Mouse (Mus musculus) hindbrain, embryonic 16.5 days (tissue): Measurements from ENCODE around the gene Ttll3. TPM values are rescaled to one million over a fixed set of nuclear protein-coding genes. Genes with fewer than 3 reads are reported as not detected.

Experiments used
- ATAC-seq: fragments of 200-750 bp; cut with Nextera tagmentation; 2 replicates; pipeline ENCODE4 v1.8.0; 2017; ENCODE audit warnings: moderate TSS enrichment, moderate library complexity
- H3K27ac ChIP-seq: fragments of 300-500 bp; sonication (generic); 2 replicates; pipeline ENCODE4 v1.5.1; 2014; ENCODE audit warnings: low read depth, mild to moderate bottlenecking, control low read depth, low read length, moderate library complexity
- H3K27me3 ChIP-seq: fragments of 300-500 bp; sonication (generic); replicated peaks from 2 replicates; pipeline ENCODE4 v1.6.1; 2014; ENCODE audit warnings: low read length; ENCODE audit not compliant: control insufficient read depth, insufficient read depth
- H3K36me3 ChIP-seq: fragments of 300-500 bp; sonication (generic); 2 replicates; pipeline ENCODE4 v1.6.1; 2014; ENCODE audit warnings: mild to moderate bottlenecking, low read length, moderate library complexity, mixed read lengths; ENCODE audit not compliant: control insufficient read depth, insufficient read depth
- H3K4me1 ChIP-seq: fragments of 300-500 bp; sonication (generic); 2 replicates; pipeline ENCODE4 v1.6.1; 2014; ENCODE audit warnings: low read depth, low read length; ENCODE audit not compliant: control insufficient read depth, insufficient read depth
- H3K4me2 ChIP-seq: fragments of 300-500 bp; sonication (generic); 2 replicates; pipeline ENCODE4 v1.6.1; 2014; ENCODE audit warnings: mild to moderate bottlenecking, low read length, control low read depth, moderate library complexity
- H3K4me3 ChIP-seq: fragments of 300-500 bp; sonication (generic); 2 replicates; pipeline ENCODE4 v1.5.1; 2014; ENCODE audit warnings: mild to moderate bottlenecking, low read length, control low read depth, moderate library complexity
- H3K9ac ChIP-seq: fragments of 300-500 bp; sonication (generic); 2 replicates; pipeline ENCODE4 v1.6.1; 2014; ENCODE audit warnings: low read depth, mild to moderate bottlenecking, control low read depth, low read length, moderate library complexity
- H3K9me3 ChIP-seq: fragments of 300-500 bp; sonication (generic); 2 replicates; pipeline ENCODE4 v1.6.1; 2014; ENCODE audit warnings: mild to moderate bottlenecking, low read length, moderate library complexity; ENCODE audit not compliant: control insufficient read depth
- WGBS: fragments of 180-500 bp; shearing (Covaris S2); extraction: QIAGEN DNeasy Blood & Tissue Kit; methylation state at CpG from one replicate; pipeline ENCODE4 v1.1.7; 2014; 5-methylcytosine and 5-hydroxymethylcytosine counted together
- polyA plus RNA-seq: library from polyadenylated mRNA; unstranded; fragments of >200 nt; fragmentation: Nextera tagmentation; extraction: Ambion mirVana; gene quantifications from 2 replicates; pipeline ENCODE4 v1.2.1, GENCODE M21; 2015

Ttll3 gene
- polyA plus RNA-seq, 1 experiment from 2014 or later: 9.2 TPM

DNA sequence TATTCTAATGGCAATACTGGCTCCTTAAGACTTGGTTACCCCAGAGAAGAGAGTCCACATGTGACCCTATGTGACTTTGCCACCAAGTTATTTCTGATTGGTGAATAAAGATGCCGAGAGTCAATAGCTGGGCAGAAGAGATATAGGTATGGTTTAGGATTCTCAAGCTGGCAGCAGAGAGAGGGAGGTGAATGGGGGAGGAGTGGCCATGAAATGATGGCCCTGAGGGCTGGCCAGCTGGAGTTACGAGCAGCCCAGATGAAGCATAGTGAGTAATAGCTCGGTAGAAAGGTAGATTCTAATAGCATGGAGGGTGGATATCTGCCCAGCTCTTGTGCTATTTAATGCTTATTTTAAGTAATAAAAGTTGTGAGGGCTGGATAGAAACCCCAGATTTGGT lies 36.2 kb upstream of the Ttll3 start:
- 78% methylated on average over 3 of the region's 3 CpGs for WGBS

DNA sequence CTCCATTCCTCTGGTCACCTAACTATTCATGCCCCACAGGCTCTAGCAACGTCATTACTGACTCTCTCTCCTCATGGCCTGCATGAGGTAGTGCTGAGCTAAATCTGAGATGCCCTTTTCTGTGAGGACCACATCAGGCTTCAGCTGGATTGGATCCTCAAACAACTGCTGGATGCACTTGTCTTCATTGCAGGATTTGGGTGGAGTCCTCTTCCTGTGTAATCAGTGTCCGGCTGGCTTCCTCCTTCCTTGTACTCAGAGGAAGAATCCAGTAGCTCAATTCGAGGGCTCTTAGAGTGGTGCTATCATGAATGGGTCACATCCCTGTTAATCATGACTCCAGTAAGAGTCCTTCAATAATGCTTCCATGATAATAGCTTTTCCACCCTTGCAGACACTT lies 35.4 kb upstream of the Ttll3 start:
- Histone ChIP-seq H3K9me3 (no peaks in the 10 kb centered on the region), H3K4me2 (no peak overlapping the region), H3K4me3 (no peak overlapping the region), H3K4me1 (no peaks in the 10 kb centered on the region), H3K36me3 (no peaks in the 10 kb centered on the region), H3K9ac (no peak overlapping the region), H3K27me3 (no peaks in the 10 kb centered on the region), H3K27ac (no peak overlapping the region)
- no peak for ATAC-seq
- 75% methylated on average over 3 of the region's 3 CpGs for WGBS

More for the DNA sequence above, 36.2 kb upstream of the Ttll3 start:
- Histone ChIP-seq H3K27ac (no peak overlapping the region), H3K9ac (no peak overlapping the region), H3K36me3 (no peaks in the 10 kb centered on the region), H3K4me2 (no peak overlapping the region), H3K4me3 (no peak overlapping the region), H3K27me3 (no peaks in the 10 kb centered on the region), H3K9me3 (no peaks in the 10 kb centered on the region), H3K4me1 (no peaks in the 10 kb centered on the region)
- no peak for ATAC-seq

DNA sequence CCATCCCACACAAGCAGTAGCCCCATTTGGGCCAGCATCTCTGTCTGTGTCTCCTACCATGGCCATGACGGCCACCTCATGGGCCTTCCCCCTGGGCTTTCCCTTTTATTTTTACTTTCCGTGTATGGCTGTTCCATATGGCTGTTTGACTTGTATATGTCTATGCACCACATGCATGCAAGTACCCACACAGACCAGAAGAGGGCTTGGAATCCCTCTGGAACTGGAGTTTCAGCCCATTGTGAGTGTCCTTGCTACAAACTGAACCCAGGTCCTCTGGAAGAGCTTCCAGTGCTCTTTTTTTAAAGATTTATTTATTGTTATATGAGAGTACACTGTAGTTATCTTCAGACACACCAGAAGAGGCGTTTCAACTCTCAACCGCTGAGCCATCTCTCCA lies 27.6 kb upstream of the Ttll3 start:
- ATAC-seq: no peak
- no peaks in the 10 kb centered on the region for H3K27me3 ChIP-seq

DNA sequence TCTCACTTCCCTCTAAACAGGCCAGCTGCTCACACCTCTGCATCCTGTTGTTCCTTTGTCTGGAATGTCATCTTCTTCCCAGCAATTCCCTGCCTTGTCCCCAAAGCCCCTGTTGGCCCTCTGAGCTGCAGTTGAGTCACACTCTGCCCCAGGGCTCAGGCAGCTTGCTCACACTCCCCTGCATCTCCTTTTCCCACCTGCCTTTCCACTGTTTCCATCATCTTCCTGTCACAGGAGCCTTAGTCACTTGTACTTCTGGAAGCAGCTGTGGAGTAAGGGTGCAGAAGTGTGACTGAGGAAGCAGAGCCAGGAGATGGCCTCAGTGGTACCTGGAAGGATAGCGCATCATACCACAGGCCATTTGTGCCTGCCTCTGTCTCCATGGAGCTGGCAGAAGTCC lies 26.8 kb upstream of the Ttll3 start:
- 100% methylated on average over 1 of the region's 1 CpGs for WGBS
- Histone ChIP-seq H3K4me1 (no peaks in the 10 kb centered on the region), H3K27me3 (no peaks in the 10 kb centered on the region), H3K36me3 (no peaks in the 10 kb centered on the region; the same call in 1 of the 2 replicates), H3K9ac (no peak overlapping the region), H3K27ac (no peak overlapping the region), H3K4me3 (no peak overlapping the region), H3K9me3 (no peaks in the 10 kb centered on the region), H3K4me2 (no peak overlapping the region)
- ATAC-seq: no peak

More for the DNA sequence above, 27.6 kb upstream of the Ttll3 start:
- WGBS: 79% methylated on average over 4 of the region's 4 CpGs
- Histone ChIP-seq H3K4me2 (no peak overlapping the region), H3K4me3 (no peak overlapping the region), H3K36me3 (no peaks in the 10 kb centered on the region), H3K27ac (no peak overlapping the region), H3K9ac (no peak overlapping the region), H3K9me3 (no peaks in the 10 kb centered on the region), H3K4me1 (no peaks in the 10 kb centered on the region)

DNA sequence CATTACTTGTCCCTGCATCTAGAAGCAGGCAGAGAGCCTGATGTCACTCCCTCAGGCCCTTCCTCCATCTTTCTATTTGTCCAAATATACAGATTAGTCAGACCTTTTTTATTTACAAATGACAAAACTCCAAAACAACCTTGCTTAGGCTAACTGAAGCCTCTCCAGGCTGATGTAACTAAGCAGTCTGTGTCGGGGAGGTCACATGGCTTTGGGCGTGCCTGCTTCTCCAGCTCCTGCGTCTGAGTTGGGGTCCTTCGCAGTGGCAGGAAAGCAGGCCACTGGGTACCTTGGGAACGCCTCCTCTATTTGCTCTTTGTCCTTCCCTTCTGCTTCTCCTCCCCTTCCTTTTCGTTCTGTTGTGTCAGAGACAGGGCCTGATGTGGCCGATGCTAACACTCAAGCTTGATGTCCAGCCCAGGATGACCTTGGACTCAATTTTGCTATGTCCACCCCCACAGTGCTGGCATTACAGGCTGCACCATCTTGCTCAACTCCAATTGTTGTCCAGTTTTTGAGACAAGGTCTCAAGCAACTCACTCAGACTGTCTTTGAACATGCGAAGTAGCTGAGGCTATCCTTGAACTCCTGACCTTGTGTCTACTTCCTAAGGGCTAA lies 24.4 kb upstream of the Ttll3 start:
- peaks cover 10% of the 10 kb centered on the region for H3K36me3 ChIP-seq
- H3K27ac ChIP-seq: no peak overlapping the region
- H3K27me3 ChIP-seq: no peaks in the 10 kb centered on the region
- no peak overlapping the region for H3K9ac ChIP-seq
- no peak for ATAC-seq
- no peak overlapping the region for H3K4me3 ChIP-seq
- no peaks in the 10 kb centered on the region for H3K9me3 ChIP-seq
- 63% methylated on average over 8 of the region's 8 CpGs for WGBS
- H3K4me1 ChIP-seq: no peaks in the 10 kb centered on the region
- no peak overlapping the region for H3K4me2 ChIP-seq

DNA sequence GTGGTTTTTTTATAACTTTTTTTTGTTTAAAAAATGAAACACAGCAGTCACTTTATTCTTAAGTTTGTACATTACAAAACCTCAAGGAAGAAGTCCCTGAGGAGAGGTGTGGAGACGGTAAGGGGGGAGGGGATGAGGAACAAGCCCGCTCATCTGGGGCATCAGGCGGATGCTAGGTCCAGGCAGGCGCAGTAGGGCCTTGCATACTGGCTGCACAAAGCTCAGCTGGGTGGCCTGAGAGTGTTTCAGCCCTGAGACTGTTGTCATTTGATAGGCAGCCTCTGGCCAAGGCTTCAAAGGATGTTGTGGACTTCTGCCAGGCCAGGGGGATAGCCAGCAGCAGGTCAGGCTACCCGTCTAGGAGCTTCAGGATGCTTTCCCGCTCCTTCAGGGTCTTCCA lies 22.4 kb upstream of the Ttll3 start:
- no peak overlapping the region for H3K9ac ChIP-seq
- H3K4me3 ChIP-seq: no peak overlapping the region
- WGBS: 90% methylated on average over 6 of the region's 6 CpGs
- no peaks in the 10 kb centered on the region for H3K4me1 ChIP-seq
- H3K9me3 ChIP-seq: no peaks in the 10 kb centered on the region
- H3K4me2 ChIP-seq: no peak overlapping the region
- H3K27me3 ChIP-seq: no peaks in the 10 kb centered on the region
- H3K36me3 ChIP-seq: peaks cover 28% of the 10 kb centered on the region
- ATAC-seq: no peak
- H3K27ac ChIP-seq: no peak overlapping the region

DNA sequence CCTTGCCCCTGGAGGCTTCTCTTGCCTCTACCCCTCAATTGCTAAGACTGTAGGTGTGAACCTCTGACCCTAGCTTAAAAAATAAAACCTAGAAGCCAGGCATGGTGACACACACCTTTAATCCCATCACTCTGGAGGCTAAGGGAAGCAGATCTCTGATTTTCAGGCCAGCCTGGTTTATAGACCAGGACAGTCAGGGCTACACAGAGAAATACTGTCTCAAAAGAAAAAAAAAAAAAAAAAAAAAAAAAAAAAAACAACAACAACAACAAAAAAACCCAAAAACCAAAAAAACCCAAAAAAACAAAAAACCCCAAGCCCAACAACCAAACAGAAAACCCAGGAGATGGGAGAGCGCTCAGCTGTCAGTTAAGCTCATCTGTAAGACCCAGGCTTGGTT lies 21.5 kb upstream of the Ttll3 start:
- Histone ChIP-seq H3K4me3 (no peak overlapping the region), H3K9ac (no peak overlapping the region), H3K4me1 (no peaks in the 10 kb centered on the region), H3K9me3 (no peaks in the 10 kb centered on the region), H3K27me3 (no peaks in the 10 kb centered on the region), H3K36me3 (peaks cover 32% of the 10 kb centered on the region), H3K27ac (no peak overlapping the region), H3K4me2 (no peak overlapping the region)
- ATAC-seq: no peak
- 100% methylated on average over 1 of the region's 1 CpGs for WGBS

DNA sequence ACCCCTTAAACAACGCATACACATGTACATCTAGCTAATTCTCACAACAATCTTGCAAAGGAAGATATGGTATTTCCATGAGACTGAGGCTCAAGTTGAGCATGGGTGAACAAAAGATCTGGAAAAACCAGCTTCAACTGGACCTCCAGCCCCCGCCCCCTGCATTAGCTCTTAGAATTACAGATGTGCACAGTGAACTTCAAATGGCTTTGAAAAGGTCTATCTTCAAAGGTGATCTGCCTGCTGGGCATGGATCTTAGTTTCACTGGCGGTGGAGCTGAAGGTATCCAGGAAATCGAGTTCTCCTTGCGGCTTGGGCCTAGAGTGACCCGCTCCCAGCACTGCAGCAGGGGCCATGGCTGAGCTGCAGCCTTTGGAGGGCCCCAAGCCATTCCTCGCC lies 20.9 kb upstream of the Ttll3 start:
- Histone ChIP-seq H3K4me1 (no peaks in the 10 kb centered on the region), H3K4me3 (no peak overlapping the region), H3K27ac (no peak overlapping the region), H3K9ac (no peak overlapping the region), H3K9me3 (no peaks in the 10 kb centered on the region), H3K36me3 (peaks cover 34% of the 10 kb centered on the region), H3K4me2 (no peak overlapping the region), H3K27me3 (no peaks in the 10 kb centered on the region)
- ATAC-seq: peak; percentile 41; the same call in 1 of the 2 replicates
- WGBS: 91% methylated on average over 7 of the region's 7 CpGs

DNA sequence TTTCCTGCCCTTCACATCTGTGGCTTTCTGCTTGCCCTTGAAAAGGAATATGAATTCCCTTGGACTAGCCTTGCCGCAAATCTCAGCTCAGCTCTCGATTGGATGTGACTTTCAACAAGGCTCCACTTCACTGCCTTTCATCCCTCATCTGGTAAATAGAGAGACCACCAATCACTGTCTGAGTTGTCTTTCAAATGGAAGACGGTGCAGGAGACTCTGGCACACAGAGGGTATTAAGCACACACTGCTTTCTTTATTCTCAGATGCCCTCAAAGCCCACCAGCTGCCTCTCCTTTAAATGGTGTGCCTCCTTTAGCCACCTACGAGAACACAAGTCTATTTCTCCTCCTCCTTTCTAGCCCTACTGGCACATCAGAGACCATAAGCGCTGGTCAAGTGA lies 20.5 kb upstream of the Ttll3 start:
- Histone ChIP-seq H3K36me3 (peaks cover 37% of the 10 kb centered on the region), H3K27ac (no peak overlapping the region), H3K9ac (no peak overlapping the region), H3K4me1 (no peaks in the 10 kb centered on the region), H3K9me3 (no peaks in the 10 kb centered on the region), H3K27me3 (no peaks in the 10 kb centered on the region), H3K4me2 (no peak overlapping the region), H3K4me3 (no peak overlapping the region)
- 73% methylated on average over 5 of the region's 5 CpGs for WGBS
- ATAC-seq: peak; percentile 80
